Mouse (Mus musculus): ENCODE measurements around the gene Add1.

GRCm38 (mm10) chr5:34564291-34564690 lies 9.2 kb upstream of the Add1 start:
- TF ChIP-seq CTCF (IDR thresholded peaks at IDR 0.05; ENCODE audit: control insufficient read depth, insufficient read depth, insufficient replicate concordance, low read depth, low read length) = no peak
- TF ChIP-seq POLR2A (IDR thresholded peaks at IDR 0.05; ENCODE audit: control insufficient read depth, low read depth, low read length) = no peak
